Mouse (Mus musculus): Measurements from ENCODE around the gene Hs3st3b1. TPM values are rescaled to one million over a fixed set of nuclear protein-coding genes. Genes with fewer than 3 reads are reported as not detected.

Hs3st3b1 gene
- polyA plus RNA-seq, 1 experiment from 2014 or later: 1.8 TPM

DNA sequence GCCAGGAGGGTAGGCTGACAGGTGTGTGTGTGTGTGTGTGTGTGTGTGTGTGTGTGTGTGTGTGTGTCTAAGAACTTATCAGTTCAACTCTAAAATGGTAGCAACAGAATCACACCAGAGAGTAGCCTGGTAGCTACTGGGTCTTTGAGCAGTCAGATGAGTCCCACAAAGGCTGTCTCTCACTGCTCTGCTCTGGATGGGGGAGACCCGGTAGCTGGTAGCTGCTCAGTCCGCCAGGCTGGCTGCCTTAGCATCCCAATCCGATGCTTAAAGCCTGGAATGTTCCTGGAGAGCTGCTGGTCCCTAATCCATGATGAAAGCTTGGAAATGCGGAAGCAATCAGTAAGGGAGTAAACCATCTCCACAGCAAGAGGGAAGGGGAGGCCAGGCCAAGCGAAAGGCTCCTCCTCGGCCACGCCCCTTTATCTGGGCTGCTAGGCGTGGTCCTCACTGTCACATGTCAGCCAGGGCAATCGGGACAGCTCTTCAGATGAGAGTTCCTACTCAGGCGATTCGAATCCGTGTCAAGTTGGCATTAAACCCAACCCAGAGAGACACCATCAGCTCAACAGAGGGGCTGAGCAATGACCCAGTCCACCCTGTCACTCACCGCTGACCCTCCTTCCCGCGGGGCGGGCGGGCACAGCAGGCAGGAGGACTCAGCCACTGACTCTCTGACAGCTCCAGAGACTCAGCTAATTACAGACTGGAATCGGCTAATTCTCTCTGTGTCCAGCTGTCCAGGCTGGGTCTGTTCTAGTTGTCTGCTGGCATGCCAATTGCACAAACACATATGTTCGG is 29.9 kb upstream of the Hs3st3b1 start:
- no peaks in the 10 kb centered on the region for H3K9me3 ChIP-seq (replicated peaks)
- H3K27ac ChIP-seq: no peak overlapping the region
- H3K9ac ChIP-seq: no peak overlapping the region
- ATAC-seq (replicated peaks; ENCODE audit: insufficient number of reproducible peaks, insufficient read depth, low FRiP score, low read depth): 0 out of 2 replicates have a peak, but pooled peaks have one; percentile 21
- peaks cover 19% of the 10 kb centered on the region for H3K4me1 ChIP-seq (replicated peaks)
- peaks cover 23% of the 10 kb centered on the region for H3K27me3 ChIP-seq
- H3K4me3 ChIP-seq: peak overlapping the region; percentile 35
- no peaks in the 10 kb centered on the region for H3K36me3 ChIP-seq
- WGBS: 11% methylated on average over 19 of the region's 19 CpGs
- peak overlapping the region; percentile 57 for H3K4me2 ChIP-seq

DNA sequence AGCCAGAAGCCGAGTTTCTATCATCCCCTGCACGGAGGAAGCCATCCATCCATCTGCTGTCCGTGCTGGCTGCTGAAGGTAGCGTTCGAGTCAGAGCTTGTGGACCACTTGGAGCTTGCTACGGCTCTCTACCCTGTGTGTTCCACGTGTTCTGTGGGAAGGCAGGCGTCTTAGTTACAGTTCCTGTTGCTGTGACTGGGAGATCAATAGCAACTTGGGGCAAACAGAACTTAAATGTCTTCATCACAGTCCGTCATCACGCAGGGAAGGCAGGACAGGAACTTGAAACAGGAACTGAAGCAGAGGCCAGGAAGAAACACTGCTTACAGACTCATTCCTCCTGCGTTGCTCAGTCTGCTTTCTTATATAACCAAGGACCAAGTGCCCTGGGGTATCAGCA is 26.3 kb upstream of the Hs3st3b1 start:
- peaks cover 17% of the 10 kb centered on the region for H3K27me3 ChIP-seq
- H3K4me3 ChIP-seq: no peak overlapping the region
- no peak overlapping the region for H3K27ac ChIP-seq
- peaks cover 24% of the 10 kb centered on the region for H3K4me1 ChIP-seq (replicated peaks)
- H3K9me3 ChIP-seq (replicated peaks): no peaks in the 10 kb centered on the region
- 86% methylated on average over 11 of the region's 11 CpGs for WGBS
- H3K36me3 ChIP-seq: no peaks in the 10 kb centered on the region
- no peak for ATAC-seq (replicated peaks; ENCODE audit: insufficient number of reproducible peaks, insufficient read depth, low FRiP score, low read depth)
- H3K4me2 ChIP-seq: no peak overlapping the region
- no peak overlapping the region for H3K9ac ChIP-seq

DNA sequence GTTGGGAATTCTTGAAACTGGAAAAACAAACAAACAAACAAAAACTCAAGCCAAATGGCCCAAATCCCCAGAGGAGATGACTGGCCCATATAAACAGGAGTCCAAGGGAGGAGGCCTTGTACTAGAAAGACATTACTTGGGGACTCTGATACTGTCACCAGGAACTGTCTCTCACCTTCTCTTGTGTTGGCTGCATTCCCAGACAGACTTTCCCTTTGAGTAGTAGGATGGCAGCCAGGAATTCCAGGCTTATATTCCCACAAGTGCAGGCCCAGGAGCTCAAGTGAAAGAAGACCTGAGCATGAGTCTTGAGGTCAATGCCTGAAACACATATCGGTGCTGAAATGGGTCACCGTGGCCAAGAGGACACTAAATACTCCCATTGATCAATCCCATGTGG is 24.9 kb upstream of the Hs3st3b1 start:
- Histone ChIP-seq H3K27ac (peak overlapping the region; percentile 24; the same call in 1 of the 2 replicates), H3K9ac (no peak overlapping the region), H3K4me3 (no peak overlapping the region), H3K36me3 (no peaks in the 10 kb centered on the region), H3K27me3 (peaks cover 17% of the 10 kb centered on the region), H3K9me3 (replicated peaks) (no peaks in the 10 kb centered on the region), H3K4me2 (no peak overlapping the region), H3K4me1 (replicated peaks) (peaks cover 15% of the 10 kb centered on the region)
- WGBS: 48% methylated on average over 2 of the region's 2 CpGs
- ATAC-seq (replicated peaks; ENCODE audit: insufficient number of reproducible peaks, insufficient read depth, low FRiP score, low read depth): no peak; the same call in 1 of the 2 replicates

DNA sequence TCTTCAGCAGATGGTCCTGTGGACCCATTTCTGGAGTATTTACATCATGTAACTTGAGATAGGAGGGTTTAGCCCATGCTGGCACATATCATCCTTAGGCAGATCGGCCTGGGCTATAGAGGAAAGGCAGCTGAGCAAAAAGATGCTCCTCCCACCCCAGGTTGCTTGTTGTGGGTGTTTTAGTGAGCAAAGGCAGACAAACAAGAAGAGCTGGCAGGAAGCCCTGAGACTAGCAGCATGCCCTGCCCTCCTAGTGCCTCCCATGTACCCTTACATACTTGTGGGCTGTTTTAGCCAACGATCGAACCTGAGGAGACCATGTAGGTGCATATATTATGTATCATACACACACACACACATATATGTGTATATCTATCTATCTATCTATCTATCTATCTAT is 21.9 kb upstream of the Hs3st3b1 start:
- peaks cover 9% of the 10 kb centered on the region for H3K27me3 ChIP-seq
- H3K4me2 ChIP-seq: no peak overlapping the region
- H3K27ac ChIP-seq: no peak overlapping the region
- H3K36me3 ChIP-seq: no peaks in the 10 kb centered on the region
- ATAC-seq (replicated peaks; ENCODE audit: insufficient number of reproducible peaks, insufficient read depth, low FRiP score, low read depth): no peak
- no peak overlapping the region for H3K4me3 ChIP-seq
- H3K9me3 ChIP-seq (replicated peaks): no peaks in the 10 kb centered on the region
- 85% methylated on average over 3 of the region's 3 CpGs for WGBS
- H3K4me1 ChIP-seq (replicated peaks): peaks cover 12% of the 10 kb centered on the region
- H3K9ac ChIP-seq: no peak overlapping the region

DNA sequence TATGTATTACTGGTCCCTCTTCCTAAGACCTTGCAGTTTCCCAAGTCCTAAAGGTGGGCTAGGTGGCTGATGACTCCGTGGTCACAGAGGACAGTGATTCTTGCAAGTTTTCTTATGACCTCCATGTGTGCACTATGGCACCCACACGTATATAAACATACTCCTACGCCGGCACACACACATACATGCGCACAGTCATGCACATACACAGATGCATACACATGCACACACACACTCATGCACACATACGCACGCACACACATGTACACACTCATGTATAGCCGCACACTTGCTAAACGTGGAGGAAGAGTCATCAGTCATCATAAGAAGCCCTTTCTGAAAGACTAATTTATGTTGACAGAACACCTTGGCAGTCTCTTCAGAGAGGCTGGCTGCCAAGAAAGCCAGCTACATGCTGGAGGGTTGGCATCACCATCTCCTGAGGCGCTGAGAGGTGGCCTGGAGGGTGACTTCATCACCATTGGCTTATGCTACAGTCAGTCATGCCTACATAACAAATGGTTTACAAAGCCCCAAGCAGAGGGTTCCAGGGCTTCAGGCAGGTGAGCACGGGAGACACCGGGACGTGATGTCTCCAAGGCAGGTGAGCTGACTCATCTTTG is 21.3 kb upstream of the Hs3st3b1 start:
- Histone ChIP-seq H3K4me1 (replicated peaks) (peaks cover 12% of the 10 kb centered on the region), H3K9ac (no peak overlapping the region), H3K4me3 (no peak overlapping the region), H3K27me3 (peaks cover 9% of the 10 kb centered on the region), H3K4me2 (no peak overlapping the region), H3K36me3 (no peaks in the 10 kb centered on the region), H3K9me3 (replicated peaks) (no peaks in the 10 kb centered on the region), H3K27ac (no peak overlapping the region)
- ATAC-seq (replicated peaks; ENCODE audit: insufficient number of reproducible peaks, insufficient read depth, low FRiP score, low read depth): no peak
- 91% methylated on average over 13 of the region's 13 CpGs for WGBS

DNA sequence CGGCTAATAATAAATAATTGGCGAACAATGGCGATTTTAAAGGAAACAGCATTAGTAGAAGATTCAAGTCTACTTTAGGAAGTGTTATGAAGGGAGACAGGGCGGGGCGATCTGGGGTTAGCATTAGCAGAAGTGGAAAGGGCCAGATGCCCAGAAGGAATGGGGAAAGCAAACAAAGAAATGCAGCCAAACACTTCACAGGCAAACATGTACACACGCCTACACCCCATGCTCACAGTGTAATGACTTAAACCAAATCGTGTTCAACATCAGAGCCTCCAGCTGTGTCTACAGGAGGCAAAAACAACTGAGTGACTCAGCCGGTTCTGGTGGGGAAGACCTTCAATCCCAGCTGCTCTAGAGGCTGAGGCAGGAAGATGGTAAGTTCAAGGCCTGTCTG is 20.1 kb upstream of the Hs3st3b1 start:
- no peak overlapping the region for H3K4me2 ChIP-seq
- WGBS: 76% methylated on average over 8 of the region's 8 CpGs
- peaks cover 7% of the 10 kb centered on the region for H3K4me1 ChIP-seq (replicated peaks)
- H3K4me3 ChIP-seq: no peak overlapping the region
- H3K9me3 ChIP-seq (replicated peaks): no peaks in the 10 kb centered on the region
- no peak for ATAC-seq (replicated peaks; ENCODE audit: insufficient number of reproducible peaks, insufficient read depth, low FRiP score, low read depth)
- H3K9ac ChIP-seq: no peak overlapping the region
- no peak overlapping the region for H3K27ac ChIP-seq
- H3K36me3 ChIP-seq: no peaks in the 10 kb centered on the region
- peaks cover 7% of the 10 kb centered on the region for H3K27me3 ChIP-seq

DNA sequence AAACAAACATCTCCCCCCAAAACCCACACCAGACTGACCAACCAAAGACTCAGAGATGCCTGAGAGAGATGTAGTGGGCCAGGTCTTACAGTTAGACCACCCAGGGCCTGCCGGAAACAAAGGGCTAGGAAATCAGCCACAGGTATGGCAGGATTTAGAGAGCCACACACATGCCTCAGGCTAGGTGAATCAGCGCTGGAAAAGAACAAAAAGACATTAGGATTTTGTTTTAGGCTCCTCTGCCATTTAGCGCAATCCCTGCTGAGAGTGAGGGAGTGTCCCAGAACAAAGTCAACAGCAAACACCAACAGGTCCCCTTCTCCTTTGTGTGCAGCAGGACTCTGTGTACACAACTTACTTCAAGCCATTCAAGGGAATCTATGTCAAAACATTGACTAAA is 14.6 kb upstream of the Hs3st3b1 start:
- 50% methylated on average over 3 of the region's 3 CpGs for WGBS
- Histone ChIP-seq H3K27me3 (peaks cover 26% of the 10 kb centered on the region), H3K36me3 (no peaks in the 10 kb centered on the region)

DNA sequence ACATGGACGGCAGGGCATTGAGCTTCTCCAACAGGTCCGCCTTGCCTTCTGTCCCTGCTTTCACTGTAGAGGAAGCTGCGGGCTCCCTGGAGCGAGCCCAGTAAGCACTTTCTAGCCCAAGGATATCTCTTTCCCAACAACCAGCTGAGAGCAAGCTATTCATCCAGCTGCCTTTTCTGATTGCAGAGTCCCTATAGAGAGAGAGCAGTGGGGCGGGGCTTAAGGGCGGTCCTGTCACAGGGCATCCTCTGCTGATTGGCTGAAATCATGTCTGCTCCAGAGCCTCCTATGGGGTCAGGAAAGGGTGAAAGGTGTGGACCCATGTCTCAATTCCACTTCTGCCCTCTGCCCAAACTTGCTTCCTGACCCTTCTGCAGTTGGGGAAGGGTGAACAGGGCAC is 4.8 kb upstream of the Hs3st3b1 start:
- Histone ChIP-seq H3K9ac (no peak overlapping the region), H3K4me2 (no peak overlapping the region), H3K27me3 (peaks cover 59% of the 10 kb centered on the region), H3K27ac (no peak overlapping the region), H3K9me3 (replicated peaks) (no peaks in the 10 kb centered on the region), H3K4me3 (no peak overlapping the region), H3K36me3 (no peaks in the 10 kb centered on the region), H3K4me1 (replicated peaks) (peaks cover 30% of the 10 kb centered on the region)
- WGBS: 80% methylated on average over 6 of the region's 6 CpGs
- no peak for ATAC-seq (replicated peaks; ENCODE audit: insufficient number of reproducible peaks, insufficient read depth, low FRiP score, low read depth)

More for the DNA sequence above, 14.6 kb upstream of the Hs3st3b1 start:
- Histone ChIP-seq H3K4me1 (replicated peaks) (no peaks in the 10 kb centered on the region), H3K9me3 (replicated peaks) (no peaks in the 10 kb centered on the region), H3K4me2 (no peak overlapping the region), H3K4me3 (no peak overlapping the region), H3K27ac (no peak overlapping the region), H3K9ac (no peak overlapping the region)
- ATAC-seq (replicated peaks; ENCODE audit: insufficient number of reproducible peaks, insufficient read depth, low FRiP score, low read depth): no peak

DNA sequence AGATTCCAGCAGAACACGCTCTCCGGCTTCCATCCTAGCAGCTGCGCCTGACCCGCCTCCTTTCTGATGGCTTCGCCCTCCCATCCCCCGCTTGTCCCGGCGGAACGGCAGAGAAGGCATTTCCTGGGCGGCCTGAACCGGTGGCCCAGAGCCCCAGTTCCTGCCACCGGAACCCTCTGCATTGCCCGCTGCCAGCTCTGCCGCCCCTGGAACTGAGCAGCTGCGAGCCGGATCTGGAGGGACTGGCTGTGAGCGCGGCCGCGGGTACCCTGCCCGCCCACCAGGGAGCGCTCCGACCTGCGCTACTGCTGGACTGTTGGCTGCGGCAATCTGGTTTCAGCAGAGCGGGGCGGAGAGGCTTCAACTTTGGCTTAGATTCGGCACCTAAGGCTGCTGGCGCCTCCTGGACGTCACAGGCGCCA is 3.1 kb upstream of the Hs3st3b1 start:
- Histone ChIP-seq H3K4me2 (peak overlapping the region; percentile 92), H3K9ac (peak overlapping the region; percentile 50), H3K27me3 (peaks cover 68% of the 10 kb centered on the region), H3K4me1 (replicated peaks) (peaks cover 45% of the 10 kb centered on the region), H3K36me3 (no peaks in the 10 kb centered on the region), H3K27ac (no peak overlapping the region), H3K9me3 (replicated peaks) (no peaks in the 10 kb centered on the region), H3K4me3 (peak overlapping the region; percentile 49)
- 0 out of 2 replicates have a peak, but pooled peaks have one; percentile 13 for ATAC-seq (replicated peaks; ENCODE audit: insufficient number of reproducible peaks, insufficient read depth, low FRiP score, low read depth)
- WGBS: under 1% methylated on average over 31 of the region's 31 CpGs

DNA sequence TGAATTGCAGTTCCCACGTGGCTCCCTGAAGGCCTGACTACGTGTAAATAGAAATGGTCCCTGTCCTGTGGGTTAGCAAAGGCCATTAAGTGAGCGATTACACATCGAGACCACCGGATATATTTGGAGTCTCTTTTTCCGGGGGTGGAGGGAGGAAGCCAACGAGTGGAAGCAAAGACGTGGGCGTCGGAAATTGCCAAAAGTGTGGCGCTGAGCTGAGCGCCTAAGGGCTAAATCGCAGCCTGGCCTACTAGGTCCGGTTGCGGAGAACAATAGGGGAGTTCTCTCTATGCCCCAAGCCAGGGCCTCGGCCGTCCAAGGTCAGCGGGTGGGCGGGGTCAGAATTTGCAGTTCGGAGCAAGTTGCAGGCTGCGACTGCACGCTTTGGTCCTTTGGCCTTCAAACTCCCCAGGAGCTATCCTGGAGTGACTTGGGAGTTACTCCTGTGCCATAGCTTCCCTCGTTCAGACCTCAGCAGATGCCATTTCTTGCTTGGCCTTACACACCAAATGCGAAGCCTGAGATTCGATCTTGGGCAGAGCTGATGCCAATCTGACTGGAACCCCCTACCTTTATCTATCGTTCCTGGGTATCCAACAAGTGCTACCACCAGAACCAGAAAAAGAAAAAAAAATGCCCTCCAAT is 2.3 kb upstream of the Hs3st3b1 start:
- H3K4me2 ChIP-seq: peak overlapping the region; percentile 92
- H3K4me1 ChIP-seq (replicated peaks): peaks cover 53% of the 10 kb centered on the region
- H3K9me3 ChIP-seq (replicated peaks): no peaks in the 10 kb centered on the region
- H3K9ac ChIP-seq: no peak overlapping the region
- H3K27ac ChIP-seq: no peak overlapping the region
- no peaks in the 10 kb centered on the region for H3K36me3 ChIP-seq
- 8% methylated on average over 26 of the region's 26 CpGs for WGBS
- no peak for ATAC-seq (replicated peaks; ENCODE audit: insufficient number of reproducible peaks, insufficient read depth, low FRiP score, low read depth)
- 0 out of 2 replicates have a peak overlapping the region, but pooled peaks have one; percentile 58 for H3K4me3 ChIP-seq
- H3K27me3 ChIP-seq: peaks cover 70% of the 10 kb centered on the region

DNA sequence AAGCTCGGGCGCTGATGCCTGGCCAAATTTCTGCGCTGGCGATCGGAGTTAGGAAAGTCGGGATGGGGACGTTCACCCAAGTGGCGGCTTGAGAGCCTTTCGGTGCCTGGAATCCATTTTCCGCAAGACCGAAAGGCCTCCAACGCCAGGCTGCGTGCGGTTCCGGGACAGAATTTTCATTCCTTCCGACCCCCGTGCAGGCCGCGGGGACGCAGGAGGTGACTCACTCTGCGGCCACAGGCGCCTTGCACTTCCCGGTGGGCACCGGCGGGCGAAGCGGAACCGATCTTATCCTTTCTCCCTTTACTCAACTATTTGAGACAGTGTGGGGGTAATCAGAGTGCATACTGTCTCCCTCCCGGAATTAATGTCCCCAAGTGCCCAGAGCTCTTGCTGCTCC is 1.3 kb upstream of the Hs3st3b1 start:
- Histone ChIP-seq H3K9ac (no peak overlapping the region), H3K4me2 (peak overlapping the region; percentile 92), H3K4me1 (replicated peaks) (peaks cover 56% of the 10 kb centered on the region), H3K36me3 (no peaks in the 10 kb centered on the region), H3K27me3 (peaks cover 80% of the 10 kb centered on the region), H3K27ac (no peak overlapping the region), H3K9me3 (replicated peaks) (no peaks in the 10 kb centered on the region), H3K4me3 (peak overlapping the region; percentile 58)
- 2% methylated on average over 29 of the region's 29 CpGs for WGBS
- ATAC-seq (replicated peaks; ENCODE audit: insufficient number of reproducible peaks, insufficient read depth, low FRiP score, low read depth): no peak
